Mouse (Mus musculus) megakaryocyte, embryonic 14.5 days (primary cell): ENCODE measurements at regions not wholly inside any gene's neighbourhood (a gene's known extent, or its start where the extent isn't known, plus 50 kb on each side); places are given as distances from the start of the nearest gene placed in this dataset.

Experiments used
- H3K27me3 ChIP-seq: replicated peaks from 2 replicates; pipeline ENCODE3; 2012; ENCODE audit warnings: inconsistent platforms
- H3K36me3 ChIP-seq: replicated peaks from 2 replicates; pipeline ENCODE3; 2012; ENCODE audit warnings: low read length, inconsistent platforms, mixed read lengths
- H3K4me1 ChIP-seq: 2 replicates; pipeline ENCODE4 v1.6.1; 2012; ENCODE audit warnings: inconsistent platforms
- H3K4me3 ChIP-seq: replicated peaks from 2 replicates; pipeline ENCODE3; 2012; ENCODE audit warnings: moderate library complexity, mild to moderate bottlenecking, inconsistent platforms
- H3K9me3 ChIP-seq: 2 replicates; pipeline ENCODE4 v1.6.1; 2012; ENCODE audit warnings: inconsistent platforms
- FLI1 ChIP-seq: IDR thresholded peaks from 2 replicates; pipeline ENCODE4 v1.6.1; 2012; ENCODE audit warnings: low read length, inconsistent platforms, mixed read lengths
- GATA1 ChIP-seq: IDR thresholded peaks from 3 replicates; pipeline ENCODE4 v1.6.1; 2012; ENCODE audit warnings: mixed read lengths, low read length, inconsistent platforms, borderline replicate concordance

DNA sequence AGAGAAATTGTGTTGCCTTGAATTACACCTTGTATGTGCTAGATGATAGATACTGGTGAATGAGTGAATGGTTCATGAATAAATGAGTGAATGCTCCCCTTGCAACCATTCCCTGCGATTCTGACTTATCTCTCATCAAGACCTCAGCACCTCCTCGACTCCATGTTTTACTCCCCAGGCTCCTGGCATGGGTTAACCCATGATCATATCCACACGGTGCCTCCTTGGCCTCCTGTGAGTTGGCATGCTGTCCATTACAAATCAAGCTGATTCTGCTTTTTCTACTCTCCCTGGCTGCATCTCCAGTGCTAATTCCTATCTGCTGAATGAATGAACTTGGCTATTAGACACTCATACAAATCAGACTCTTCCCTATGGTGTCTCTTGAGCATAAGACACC, 279.5 kb downstream of the Sorl1 start:
- TF ChIP-seq FLI1 (no peak), GATA1 (no peak)
- no peaks in the 10 kb centered on the region for H3K4me1 ChIP-seq

DNA sequence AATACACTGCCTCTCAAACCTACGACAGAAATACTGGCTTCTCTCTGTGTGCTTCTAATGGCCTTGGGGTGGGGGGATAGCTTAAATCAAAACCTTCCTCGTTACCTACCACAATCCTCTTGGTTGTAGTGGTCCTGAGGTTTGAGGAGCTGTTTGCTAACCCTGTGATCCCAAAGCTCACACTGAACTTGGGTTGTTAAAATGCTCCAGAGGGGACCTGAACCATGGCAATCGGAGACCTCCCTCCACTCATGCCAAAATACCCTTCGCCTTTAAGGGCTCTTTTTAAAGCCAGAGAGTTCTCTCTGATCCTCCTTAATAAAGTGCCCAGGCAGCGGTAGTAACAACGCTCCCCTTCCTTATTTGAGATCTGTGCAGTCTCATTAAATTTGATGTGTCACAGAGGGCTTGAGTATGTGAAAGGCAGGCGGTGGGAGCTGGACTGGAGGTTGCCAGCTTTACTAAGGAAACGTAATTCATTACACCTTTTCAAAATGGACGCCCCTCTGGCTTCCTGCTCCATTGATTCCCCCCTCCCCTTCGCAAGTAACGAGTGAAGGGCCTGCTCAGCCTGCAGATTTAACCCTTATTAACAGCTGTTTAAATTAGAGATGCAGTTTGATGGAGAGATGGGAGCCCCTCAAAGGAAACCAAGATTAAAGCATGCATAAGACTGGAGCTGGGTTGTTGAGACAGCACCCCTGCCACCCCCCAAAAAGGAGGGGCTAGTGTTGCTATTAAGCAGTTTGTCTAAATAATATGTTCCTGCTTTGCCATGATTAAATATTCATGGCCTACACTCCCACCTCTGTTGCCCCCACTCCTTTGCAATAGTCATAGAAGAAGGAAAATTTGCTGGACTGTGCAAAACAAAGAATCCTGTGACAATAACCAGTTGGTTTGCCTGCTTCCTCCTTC, 289.4 kb downstream of the Sorl1 start:
- peaks cover 4% of the 10 kb centered on the region for H3K9me3 ChIP-seq
- H3K36me3 ChIP-seq: no peaks in the 10 kb centered on the region
- no peaks in the 10 kb centered on the region for H3K4me1 ChIP-seq
- H3K27me3 ChIP-seq: no peaks in the 10 kb centered on the region
- no peak overlapping the region for H3K4me3 ChIP-seq
- TF ChIP-seq FLI1: no peak
- no peak for TF ChIP-seq GATA1

More for the DNA sequence above, 279.5 kb downstream of the Sorl1 start:
- H3K36me3 ChIP-seq: no peaks in the 10 kb centered on the region
- H3K27me3 ChIP-seq: no peaks in the 10 kb centered on the region
- H3K4me3 ChIP-seq: no peak overlapping the region
- peaks cover 3% of the 10 kb centered on the region; the same call in 1 of the 2 replicates for H3K9me3 ChIP-seq

DNA sequence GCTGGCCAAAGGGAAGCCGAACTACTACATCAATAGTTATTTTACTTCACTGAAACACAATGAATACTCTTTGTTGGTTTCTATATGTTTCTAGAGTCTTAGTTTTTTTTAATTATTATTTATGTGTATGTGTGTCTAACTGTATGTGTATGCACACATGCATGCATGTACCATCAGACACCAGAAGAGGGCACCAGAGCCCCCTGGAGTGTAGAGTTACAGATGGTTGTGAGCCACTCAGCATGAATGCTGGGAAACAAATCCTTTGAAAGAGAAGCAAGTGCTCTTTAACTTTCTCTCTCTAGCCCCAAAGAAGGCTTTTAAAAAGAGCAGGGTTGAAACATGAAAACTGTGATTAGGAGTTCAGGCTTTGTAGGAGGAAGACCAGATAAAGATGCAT, 290.7 kb downstream of the Sorl1 start:
- TF ChIP-seq GATA1 (no peak), FLI1 (no peak)
- Histone ChIP-seq H3K36me3 (no peaks in the 10 kb centered on the region), H3K4me1 (no peaks in the 10 kb centered on the region), H3K27me3 (no peaks in the 10 kb centered on the region), H3K4me3 (no peak overlapping the region), H3K9me3 (peaks cover 9% of the 10 kb centered on the region)

DNA sequence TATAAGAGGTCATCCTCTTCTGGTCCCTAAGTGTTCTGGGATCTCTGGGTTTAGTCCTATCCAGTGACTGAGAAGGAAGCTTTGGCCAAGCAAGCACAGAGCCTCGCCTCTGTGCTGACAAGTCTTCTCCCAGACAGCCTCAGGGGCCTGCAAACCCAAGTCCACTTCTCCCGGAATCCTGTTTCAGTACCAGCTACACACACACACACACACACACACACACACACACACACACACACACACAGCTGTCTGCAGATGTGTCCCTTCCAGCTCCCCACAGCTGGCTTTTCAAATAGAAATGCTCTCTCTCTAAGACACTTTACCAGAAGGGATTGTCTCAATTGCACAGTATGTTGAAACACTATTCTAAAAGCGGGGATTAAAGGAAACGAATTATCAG, 296.7 kb downstream of the Sorl1 start:
- no peak for TF ChIP-seq GATA1
- no peak for TF ChIP-seq FLI1
- Histone ChIP-seq H3K36me3 (no peaks in the 10 kb centered on the region), H3K27me3 (no peaks in the 10 kb centered on the region), H3K4me1 (no peaks in the 10 kb centered on the region), H3K9me3 (peaks cover 4% of the 10 kb centered on the region), H3K4me3 (no peak overlapping the region)

DNA sequence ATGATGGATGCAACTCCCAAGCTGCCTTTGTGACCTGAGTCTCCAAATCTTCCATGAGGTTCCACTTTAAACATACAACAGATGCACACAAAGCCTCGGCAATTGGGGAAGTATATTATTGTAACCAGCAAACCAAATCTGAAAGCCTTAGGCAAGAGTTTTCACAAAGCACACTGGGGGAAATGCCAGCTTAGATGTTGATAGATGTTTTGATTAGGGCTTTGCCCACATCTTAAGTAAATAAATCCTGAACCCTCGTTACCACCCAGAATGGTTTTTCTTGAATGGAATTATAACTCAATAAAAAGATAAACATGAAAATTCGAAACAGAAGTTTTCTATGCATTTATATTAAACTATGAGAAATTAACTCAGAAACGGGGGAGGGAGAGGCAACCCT, 302.7 kb downstream of the Sorl1 start:
- peaks cover 6% of the 10 kb centered on the region; the same call in 1 of the 2 replicates for H3K9me3 ChIP-seq
- no peaks in the 10 kb centered on the region for H3K36me3 ChIP-seq
- H3K27me3 ChIP-seq: no peaks in the 10 kb centered on the region
- no peaks in the 10 kb centered on the region for H3K4me1 ChIP-seq
- H3K4me3 ChIP-seq: no peak overlapping the region
- TF ChIP-seq GATA1 (no peak), FLI1 (no peak)

DNA sequence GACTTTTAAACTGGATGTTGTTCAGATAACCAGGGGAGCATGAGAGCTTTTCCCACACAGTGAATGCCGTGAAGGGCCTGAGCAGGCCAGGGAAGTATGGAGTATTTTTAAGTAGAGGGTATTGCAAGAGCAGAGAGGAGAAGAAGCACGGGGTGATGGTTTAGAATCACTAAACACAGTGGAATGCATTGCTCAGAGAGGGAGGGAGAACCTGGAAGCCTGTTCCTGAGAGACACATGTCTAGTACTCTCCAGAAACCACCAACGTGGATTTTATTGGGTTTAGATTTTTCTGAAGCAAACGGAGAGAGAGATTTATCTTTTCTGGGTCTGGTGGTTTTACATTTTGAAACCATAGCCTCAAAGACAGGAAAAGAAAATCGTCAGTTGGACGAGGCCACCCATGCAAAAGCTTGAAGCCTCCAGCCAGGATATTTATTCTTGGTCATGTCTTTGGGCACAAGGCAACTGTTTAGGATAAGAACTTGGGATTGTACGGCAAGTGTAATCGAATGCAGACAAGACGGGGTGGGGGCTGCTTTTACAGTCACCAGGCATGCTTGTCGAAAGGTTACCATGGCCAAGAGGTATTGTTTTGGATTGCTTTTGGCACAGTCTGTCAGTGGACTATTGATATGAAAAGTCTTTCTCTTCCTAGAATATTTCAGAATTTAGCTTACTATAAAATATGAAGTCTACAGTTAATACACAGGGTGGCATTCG, 306.2 kb downstream of the Sorl1 start:
- H3K9me3 ChIP-seq: peaks cover 12% of the 10 kb centered on the region
- H3K4me1 ChIP-seq: no peaks in the 10 kb centered on the region
- TF ChIP-seq GATA1 (no peak), FLI1 (no peak)
- H3K27me3 ChIP-seq: no peaks in the 10 kb centered on the region
- H3K36me3 ChIP-seq: no peaks in the 10 kb centered on the region
- H3K4me3 ChIP-seq: no peak overlapping the region

DNA sequence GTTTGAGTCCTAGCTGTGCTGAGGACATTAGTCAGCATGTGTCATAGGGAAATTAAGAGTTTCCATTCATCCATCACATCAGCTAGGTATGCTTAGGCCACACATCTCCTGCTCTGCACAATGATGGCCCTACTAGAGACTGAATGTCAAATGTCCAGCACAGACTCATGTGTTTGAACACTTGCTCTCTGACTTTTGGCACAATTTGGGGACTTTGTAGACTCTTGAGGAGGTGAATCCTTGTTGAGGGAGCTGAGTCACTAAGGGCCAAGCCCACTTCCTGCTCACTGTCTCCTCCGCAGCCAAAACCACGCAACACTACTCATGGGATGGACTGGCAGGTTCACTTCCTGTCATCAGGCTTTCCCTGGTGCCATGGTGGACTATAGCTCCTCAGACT, 308.2 kb downstream of the Sorl1 start:
- Histone ChIP-seq H3K9me3 (peaks cover 12% of the 10 kb centered on the region), H3K4me1 (no peaks in the 10 kb centered on the region), H3K36me3 (no peaks in the 10 kb centered on the region), H3K4me3 (no peak overlapping the region), H3K27me3 (no peaks in the 10 kb centered on the region)
- TF ChIP-seq GATA1: no peak
- TF ChIP-seq FLI1: no peak

DNA sequence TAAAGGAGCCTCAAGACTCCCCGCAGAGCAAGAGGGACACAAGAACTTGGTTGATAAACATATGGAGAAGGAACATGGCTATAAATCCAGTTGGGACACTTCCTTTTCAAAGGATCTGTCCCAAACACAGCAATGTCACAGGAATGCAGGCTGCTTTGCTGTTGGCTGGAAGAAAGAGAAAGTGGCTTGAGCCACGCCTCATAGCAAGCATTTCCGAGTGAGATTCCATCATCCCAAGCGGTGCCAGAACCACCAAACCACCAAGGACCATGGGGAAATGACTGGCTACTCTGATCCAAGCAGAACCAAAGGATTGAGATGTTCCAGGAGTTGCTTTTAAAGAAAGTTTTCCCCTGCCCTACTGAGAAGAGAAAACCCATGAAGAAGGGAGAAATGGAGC, 314.8 kb downstream of the Sorl1 start:
- H3K4me3 ChIP-seq: no peak overlapping the region
- H3K9me3 ChIP-seq: peaks cover 6% of the 10 kb centered on the region; the same call in 1 of the 2 replicates
- TF ChIP-seq FLI1 (no peak), GATA1 (no peak)
- no peaks in the 10 kb centered on the region for H3K27me3 ChIP-seq
- H3K36me3 ChIP-seq: no peaks in the 10 kb centered on the region
- no peaks in the 10 kb centered on the region for H3K4me1 ChIP-seq

DNA sequence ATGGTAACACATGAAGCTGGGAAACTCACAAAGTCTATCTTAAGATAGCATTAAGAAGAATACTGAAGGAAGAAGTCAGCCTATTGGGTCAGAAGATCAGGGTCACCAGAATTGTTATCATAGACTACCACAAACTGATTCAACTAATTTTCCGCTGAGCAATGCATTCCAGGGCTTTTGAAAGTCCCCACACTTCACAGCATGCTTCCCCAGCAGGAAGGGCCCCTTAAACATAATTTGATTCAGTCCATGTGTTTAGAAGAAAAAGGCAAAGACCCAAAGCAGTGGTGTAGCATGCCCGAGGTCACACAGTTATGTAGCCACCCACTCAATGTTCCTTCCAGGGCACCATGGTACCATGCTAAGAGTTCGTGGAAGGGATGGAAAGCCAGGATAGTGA, 315.3 kb downstream of the Sorl1 start:
- TF ChIP-seq FLI1: no peak
- no peak for TF ChIP-seq GATA1
- Histone ChIP-seq H3K9me3 (peaks cover 6% of the 10 kb centered on the region; the same call in 1 of the 2 replicates), H3K4me1 (no peaks in the 10 kb centered on the region), H3K4me3 (no peak overlapping the region), H3K27me3 (no peaks in the 10 kb centered on the region), H3K36me3 (no peaks in the 10 kb centered on the region)

DNA sequence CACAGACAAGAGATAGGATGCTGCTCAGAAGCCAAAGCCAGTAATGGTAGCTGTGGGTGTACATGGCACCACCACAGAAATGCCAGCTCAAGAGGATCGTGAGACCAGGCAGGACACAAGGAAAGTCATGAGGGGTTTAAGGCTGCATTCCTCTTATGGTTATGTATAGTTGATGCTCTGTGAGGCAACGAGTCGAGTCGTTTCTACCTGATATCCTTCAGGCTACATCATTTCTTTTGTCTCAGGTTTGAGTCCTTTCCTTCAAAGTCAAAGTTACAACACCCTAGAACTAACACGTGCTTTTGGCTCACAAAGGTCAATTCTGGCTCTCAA, 317.8 kb downstream of the Sorl1 start:
- TF ChIP-seq GATA1: no peak
- no peak for TF ChIP-seq FLI1
- peaks cover 6% of the 10 kb centered on the region; the same call in 1 of the 2 replicates for H3K9me3 ChIP-seq

More for the DNA sequence above, 317.8 kb downstream of the Sorl1 start:
- Histone ChIP-seq H3K36me3 (no peaks in the 10 kb centered on the region), H3K4me3 (no peak overlapping the region), H3K4me1 (no peaks in the 10 kb centered on the region), H3K27me3 (no peaks in the 10 kb centered on the region)
